Mouse (Mus musculus) CH12F3 (cell line): ENCODE data around the gene Surf2.
"Not testable (repeated sequence)": the region's sequence is repeated elsewhere in the genome, so short reads cannot be mapped to it uniquely, and the experiment has no call there.

Experiments used
- in situ Hi-C: fragments of 300-500 bp; cut with MboI; formaldehyde crosslinking; loops from 2 replicates; pipeline ENCODE4 v1.14.3; 2020; ENCODE audit warnings: low sequenced_read_pairs

Gene Surf2

GRCm38 (mm10) chr2:26915927-26916728, at the start of gene Surf2, which contains the start of gene Surf1:
TSS of gene Surf2 (plus strand) at chr2:26916367.
TSS of gene Surf1 (minus strand) at chr2:26916530.
- in situ Hi-C loops: no loop called here

DNA sequence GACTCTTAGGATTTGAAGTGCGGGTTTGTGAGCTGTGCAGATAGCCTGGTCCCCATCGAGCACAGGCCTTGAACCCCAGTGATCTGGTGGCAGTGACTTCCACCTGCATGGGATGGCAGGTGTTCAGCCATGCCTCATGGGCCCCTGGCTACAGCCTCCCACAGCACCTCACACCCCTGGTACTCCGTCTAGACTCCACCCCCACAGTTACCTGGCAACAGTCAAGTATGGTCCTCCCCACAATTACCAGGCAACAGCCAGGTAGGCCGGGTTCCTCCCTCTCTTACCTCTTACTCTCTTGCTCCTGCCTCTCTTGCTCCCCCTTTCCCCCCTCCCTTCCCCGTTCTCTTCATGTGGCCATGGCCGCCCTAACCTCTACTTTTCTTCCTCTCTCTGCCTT, 45.5 kb upstream of the Surf2 start:
- in situ Hi-C loops: no loop called here

- in situ Hi-C loops: no loop called here
These were observed 37.6 kb upstream of the Surf2 start for GRCm38 (mm10) chr2:26878571-26878970.

- in situ Hi-C loops: not testable (repeated sequence)
These were observed 30.6 kb upstream of the Surf2 start for GRCm38 (mm10) chr2:26885541-26885940.

- in situ Hi-C loops: not testable (repeated sequence)
These were observed 30.0 kb upstream of the Surf2 start for GRCm38 (mm10) chr2:26886170-26886569.

- in situ Hi-C loops: no loop called here
These were observed 20.3 kb upstream of the Surf2 start for GRCm38 (mm10) chr2:26895898-26896297.

- in situ Hi-C loops: no loop called here
These were observed 15.4 kb upstream of the Surf2 start for GRCm38 (mm10) chr2:26900731-26901130.

GRCm38 (mm10) chr2:26901834-26902400, 14.2 kb upstream of the Surf2 start:
- in situ Hi-C loops: no loop called here

DNA sequence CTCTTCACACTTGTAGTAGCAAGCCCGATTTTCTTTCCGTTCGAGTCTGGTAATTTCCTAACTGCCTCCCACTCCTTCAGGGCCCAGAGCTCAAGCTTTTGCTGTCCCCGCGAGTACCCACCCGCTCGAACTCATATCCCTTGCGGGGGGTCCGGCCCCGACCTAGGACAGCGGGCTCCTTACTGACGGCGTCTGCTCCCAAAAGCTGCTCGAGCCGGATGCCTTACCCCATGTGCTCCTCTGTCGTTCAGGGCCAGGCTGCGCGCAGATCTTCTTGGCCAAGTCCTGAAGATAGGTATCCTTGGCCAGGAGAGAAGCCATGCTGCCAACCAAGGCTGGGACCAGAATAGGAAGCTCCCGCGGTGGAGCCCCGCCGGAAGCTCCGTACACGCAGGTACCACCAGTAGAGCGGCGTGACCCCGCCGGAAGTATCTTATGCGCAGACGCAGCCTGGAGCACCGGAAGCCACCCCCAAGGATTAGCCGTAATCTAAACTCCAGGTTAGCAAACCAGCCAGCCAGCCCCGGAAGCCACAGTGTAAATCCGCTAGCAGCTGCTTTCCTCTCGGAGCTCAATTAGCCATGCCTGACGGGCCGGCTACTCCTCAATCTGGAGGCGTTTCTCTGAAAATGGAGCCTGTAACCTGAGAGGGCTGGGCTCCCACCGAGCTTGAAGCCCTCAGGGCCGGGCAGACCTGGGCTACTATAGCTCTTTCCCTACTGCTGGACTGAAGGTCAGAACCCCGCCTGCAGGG, 13.5 kb upstream of the Surf2 start, which contains the start of gene Surf6:
TSS of gene Surf6 (minus strand) at position 413 of the 754 bp plus-strand sequence.
- in situ Hi-C loops: no loop called here

- in situ Hi-C loops: no loop called here
These were observed 12.9 kb upstream of the Surf2 start for GRCm38 (mm10) chr2:26903311-26903710.

- in situ Hi-C loops: no loop called here
These were observed 10.2 kb upstream of the Surf2 start for GRCm38 (mm10) chr2:26905936-26906335.

DNA sequence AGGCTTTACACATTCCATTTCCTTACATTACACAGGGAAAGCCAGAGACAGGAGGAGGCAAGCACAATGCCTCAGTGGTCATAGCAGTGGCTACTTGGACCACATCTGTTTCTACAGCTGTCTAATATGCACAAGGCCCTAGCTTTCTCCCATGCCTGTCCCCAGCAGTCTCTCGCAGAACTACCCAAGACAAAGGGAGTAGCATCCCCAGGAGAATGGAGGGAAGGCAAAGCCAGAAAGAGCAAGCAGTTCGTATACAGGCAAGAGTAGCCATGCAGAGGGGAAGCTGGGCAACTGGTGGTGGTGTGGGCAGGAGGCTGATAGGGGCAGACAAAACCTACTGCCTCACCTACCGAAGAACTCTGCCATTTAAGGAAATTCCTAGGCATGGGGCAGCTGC, 9.7 kb upstream of the Surf2 start:
- in situ Hi-C loops: no loop called here

GRCm38 (mm10) chr2:26907109-26907508, 9.1 kb upstream of the Surf2 start:
- in situ Hi-C loops: no loop called here

DNA sequence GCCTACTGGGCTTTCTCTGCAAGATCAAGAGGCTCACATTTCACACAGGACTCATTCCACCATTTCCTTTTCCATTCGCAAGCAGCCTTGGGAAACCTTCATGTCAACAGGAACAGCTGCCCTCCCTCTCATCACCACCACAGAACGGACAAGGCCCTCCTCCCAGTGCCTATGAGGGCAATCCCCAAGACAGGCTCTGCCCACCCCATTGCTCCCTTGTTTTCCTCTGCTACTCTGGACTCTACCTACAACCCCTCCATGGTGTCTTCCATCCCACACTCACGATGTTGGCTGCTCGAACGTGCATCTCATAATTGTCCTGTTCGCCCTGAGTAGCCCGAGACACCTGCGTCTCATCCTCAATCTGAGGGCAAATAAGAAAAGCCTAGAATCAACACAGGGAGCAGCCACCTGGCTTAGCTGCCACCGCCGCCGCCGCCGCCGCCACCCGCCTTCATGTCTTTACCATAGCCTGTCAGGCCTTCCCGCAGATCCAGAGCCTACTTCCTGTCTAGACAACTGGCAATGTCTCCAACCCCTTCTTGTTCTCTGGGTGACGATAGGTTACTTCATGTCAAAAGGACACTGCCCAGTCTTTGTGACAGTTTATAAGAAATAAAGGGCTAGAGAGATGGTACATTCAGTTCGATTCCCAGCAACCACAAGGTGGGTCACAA, 7.3 kb upstream of the Surf2 start:
- in situ Hi-C loops: no loop called here

GRCm38 (mm10) chr2:26909387-26909784, 6.8 kb upstream of the Surf2 start:
- in situ Hi-C loops: no loop called here

- in situ Hi-C loops: no loop called here
These were observed 5.8 kb upstream of the Surf2 start, which contains the start of the genes Med22 and Rpl7a for GRCm38 (mm10) chr2:26910124-26910993. TSS of gene Med22 (minus strand) at chr2:26910677. TSS of gene Rpl7a (plus strand) at chr2:26910764.

DNA sequence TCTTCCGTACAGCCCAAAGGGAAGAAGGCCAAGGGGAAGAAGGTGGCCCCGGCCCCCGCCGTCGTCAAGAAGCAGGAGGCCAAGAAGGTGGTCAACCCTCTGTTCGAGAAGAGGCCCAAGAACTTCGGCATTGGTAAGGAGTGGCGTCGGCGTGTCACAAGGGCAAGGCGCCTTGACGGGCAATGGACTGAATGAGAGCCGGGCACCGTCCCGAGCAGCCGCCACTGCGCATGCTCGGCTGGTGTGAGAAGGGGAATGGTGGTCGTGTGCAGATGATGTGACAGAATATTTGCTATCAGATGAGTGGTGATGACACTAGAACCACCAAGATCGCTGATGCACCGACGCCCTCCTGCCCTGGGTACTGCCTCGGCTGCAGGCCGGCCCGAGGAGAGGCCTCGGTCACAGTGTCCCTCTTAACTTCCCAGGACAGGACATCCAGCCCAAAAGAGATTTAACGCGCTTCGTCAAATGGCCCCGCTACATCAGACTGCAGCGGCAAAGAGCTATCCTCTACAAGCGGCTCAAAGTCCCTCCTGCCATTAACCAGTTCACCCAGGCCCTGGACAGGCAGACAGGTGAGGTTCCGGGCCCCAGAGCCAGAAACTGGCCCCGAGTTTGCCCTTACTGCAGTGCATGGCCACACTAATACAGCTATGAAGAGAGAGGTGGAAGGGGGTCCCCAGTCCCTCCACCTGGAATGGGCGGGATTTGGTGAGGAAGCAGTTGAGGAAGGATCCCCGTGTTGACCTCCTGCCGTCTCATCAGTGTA, 5.0 kb upstream of the Surf2 start:
- in situ Hi-C loops: no loop called here

- in situ Hi-C loops: no loop called here
These were observed 3.9 kb upstream of the Surf2 start for GRCm38 (mm10) chr2:26912253-26912770.
